Mouse (Mus musculus): Measurements from ENCODE around the gene Wbp1l.

GRCm38 (mm10) chr19:46558631-46559030 lies 40.3 kb upstream of the Wbp1l start:
- TF ChIP-seq CTCF (IDR thresholded peaks at IDR 0.05 in 2 of 3, conservative IDR thresholded peaks at IDR 0.05 in 1 of 3; ENCODE audit: control insufficient read depth in 1 of 3, insufficient read depth in 1 of 3, low read depth in 2 of 3, low read length in 3 of 3, poor library complexity in 1 of 3, severe bottlenecking in 1 of 3) (no peak), GATA1 (IDR thresholded peaks at IDR 0.05; ENCODE audit: low read depth, low read length) (no peak), ZNF384 (IDR thresholded peaks at IDR 0.05; ENCODE audit: low read depth, low read length) (no peak), RCOR1 (IDR thresholded peaks at IDR 0.05; ENCODE audit: low read depth, low read length) (no peak), ELF1 (IDR thresholded peaks at IDR 0.05; ENCODE audit: low read depth, low read length) (no peak), E2F4 (IDR thresholded peaks at IDR 0.05; ENCODE audit: borderline replicate concordance, low read depth, low read length) (no peak), USF1 (IDR thresholded peaks at IDR 0.05; ENCODE audit: low read depth, low read length) (no peak), RAD21 (IDR thresholded peaks at IDR 0.05; ENCODE audit: low read depth, low read length) (no peak), POLR2A (IDR thresholded peaks at IDR 0.05; ENCODE audit: control insufficient read depth in 1 of 2, insufficient read depth in 1 of 2, low read depth in 1 of 2, low read length in 2 of 2, poor library complexity in 1 of 2) (no peak)

All from MEL (cell line).